Mouse (Mus musculus) heart, adult 2 months (tissue): Measurements from ENCODE around the gene Nop16.
"Not testable (repeated sequence)": the region's sequence is repeated elsewhere in the genome, so short reads cannot be mapped to it uniquely, and the experiment has no call there.

ENCODE experiments used
- CTCF ChIP-seq: fragments of 200-600 bp; IDR thresholded peaks from 2 replicates; pipeline ENCODE4 v1.8.1; 2022; ENCODE audit warnings: antibody characterized with exemption, mild to moderate bottlenecking, moderate library complexity
- EP300 ChIP-seq: fragments of 200-500 bp; IDR thresholded peaks from 2 replicates; pipeline ENCODE4 v1.6.1; 2011; ENCODE audit warnings: low read depth, low read length, control low read depth; ENCODE audit not compliant: insufficient read depth
- POLR2A ChIP-seq: fragments of 200-500 bp; IDR thresholded peaks from 2 replicates; pipeline ENCODE4 v1.6.1; 2011; ENCODE audit warnings: mild to moderate bottlenecking, low read depth, low read length, control low read depth; ENCODE audit not compliant: insufficient read depth

DNA sequence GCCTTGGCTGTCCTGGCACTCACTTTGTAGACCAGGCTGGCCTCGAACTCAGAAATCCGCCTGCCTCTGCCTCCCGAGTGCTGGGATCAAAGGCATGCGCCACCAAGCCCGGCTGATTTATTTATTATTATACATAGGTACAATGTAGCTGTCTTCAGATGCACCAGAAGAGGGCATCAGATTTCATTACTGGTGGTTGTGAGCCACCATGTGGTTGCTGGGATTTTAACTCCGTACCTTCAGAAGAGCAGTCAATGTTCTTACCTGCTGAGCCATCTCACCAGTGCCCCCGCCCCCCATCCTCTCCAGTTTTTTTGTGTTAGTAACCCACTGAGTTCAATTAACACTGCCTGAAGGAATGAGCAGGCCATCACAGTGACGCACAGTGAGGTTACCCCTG is 23.3 kb upstream of the Nop16 start:
- peak; percentile 55 for TF ChIP-seq CTCF
- TF ChIP-seq EP300, POLR2A: not testable (repeated sequence)
